Mouse (Mus musculus) brain, embryonic 14.5 days (tissue): ENCODE measurements around the gene Cyth3.

Source experiments
- CTCF ChIP-seq: fragments of 200-500 bp; IDR thresholded peaks from 2 replicates; pipeline ENCODE4 v1.5.1; 2012; ENCODE audit warnings: inconsistent platforms, mild to moderate bottlenecking, moderate library complexity, borderline replicate concordance; ENCODE audit not compliant: insufficient read depth, insufficient read length; ENCODE audit errors: extremely low read depth
- POLR2A ChIP-seq: fragments of 200-500 bp; IDR thresholded peaks from 2 replicates; pipeline ENCODE4 v1.6.1; 2012; ENCODE audit warnings: mild to moderate bottlenecking, inconsistent platforms, borderline replicate concordance; ENCODE audit not compliant: poor library complexity, insufficient read depth, insufficient read length, severe bottlenecking; ENCODE audit errors: extremely low read depth

GRCm38 (mm10) chr5:143629686-143630085 lies 7.4 kb downstream of the Cyth3 start:
- no peak for TF ChIP-seq CTCF
- TF ChIP-seq POLR2A = no peak
